In genomic region chr11:20636114-20636513, GRCm38 (mm10) we compare ENCODE assay signal across 10 mouse cellular contexts.
A peak's percentile ranks its signal among the peaks of the same experiment; 100 is the strongest.
DNase-seq lines count a peak whose midpoint lies in the region; ATAC-seq and TF ChIP-seq lines count a peak whose summit lies in the region.
"Had no signal": no experiment of that assay in that cellular context is flagged by ENCODE, and none has a peak within 500 bp of the region (broad histone marks: within the 10 kb centered on the region; RNA-seq: fewer than 3 reads in every experiment).

No protein-coding gene starts in this region.

- peaks cover 64% of the 10 kb centered on the region for H3K4me1 ChIP-seq in midbrain, embryonic 10.5 days
- peaks cover 51% of the 10 kb centered on the region for H3K4me1 ChIP-seq in midbrain, embryonic 14.5 days (ENCODE audit: control insufficient read depth, insufficient read depth, low read length)
- H3K4me1 ChIP-seq in kidney, postnatal 0 days (replicated peaks; ENCODE audit: insufficient read depth, low read length) = peaks cover 27% of the 10 kb centered on the region

- no peak overlapping the region; the same call in 1 of the 2 replicates for H3K9ac ChIP-seq in midbrain, embryonic 14.5 days (replicated peaks; ENCODE audit: low read length)
- H3K9ac ChIP-seq in kidney, postnatal 0 days (ENCODE audit: low read depth, low read length) = no peak overlapping the region

- H3K4me2 ChIP-seq in midbrain, embryonic 14.5 days (ENCODE audit: low read length) = no peak overlapping the region
- H3K4me2 ChIP-seq in kidney, postnatal 0 days (ENCODE audit: low read length) = 0 out of 2 replicates have a peak overlapping the region, but pooled peaks have one; percentile 1

- H3K27ac ChIP-seq in midbrain, embryonic 10.5 days (replicated peaks) = peak overlapping the region; percentile 81
- no peak overlapping the region for H3K27ac ChIP-seq in midbrain, embryonic 14.5 days (replicated peaks; ENCODE audit: low read depth, low read length)
- peak overlapping the region; percentile 43 for H3K27ac ChIP-seq in kidney, postnatal 0 days

- peak; percentile 18 for DNase-seq in CD4-positive, CD25-positive, alpha-beta regulatory T cell, adult 2 months (ENCODE audit: low read depth, low spot score)
- no peak for DNase-seq in midbrain, embryonic 10.5 days (ENCODE audit: low spot score)
- DNase-seq in midbrain, embryonic 14.5 days = no peak
- DNase-seq in kidney, postnatal 0 days (ENCODE audit: low spot score) = no peak
- peak; percentile 28 to 31 for DNase-seq in spleen, postnatal 14 days (ENCODE audit: low spot score in 2 of 2)
- no peak for DNase-seq in thymus, postnatal 14 days

- no peak for TF ChIP-seq CTCF in kidney, postnatal 0 days (IDR thresholded peaks at IDR 0.05; ENCODE audit: low read depth)

- no peaks in the 10 kb centered on the region for H3K27me3 ChIP-seq in midbrain, embryonic 10.5 days (ENCODE audit: low read depth, poor library complexity, severe bottlenecking)
- no peaks in the 10 kb centered on the region for H3K27me3 ChIP-seq in midbrain, embryonic 14.5 days (ENCODE audit: control insufficient read depth, insufficient read depth, low read length)
- no peaks in the 10 kb centered on the region for H3K27me3 ChIP-seq in kidney, postnatal 0 days (ENCODE audit: insufficient read depth, low read length)

- ATAC-seq in CD4-positive, CD25-positive, alpha-beta regulatory T cell, adult 4 months = no peak
- ATAC-seq in midbrain, embryonic 14.5 days (ENCODE audit: low FRiP score, low TSS enrichment) = no peak
- ATAC-seq in kidney, postnatal 0 days (replicated peaks; ENCODE audit: low FRiP score, low read depth) = no peak
- ATAC-seq in granulocyte monocyte progenitor cell, adult 5-6 weeks (replicated peaks; ENCODE audit: poor library complexity, severe bottlenecking) = no peak
- ATAC-seq: inflammation-experienced regulatory T-cells, adult 6 months had no signal

- H3K36me3 ChIP-seq in midbrain, embryonic 10.5 days = no peaks in the 10 kb centered on the region
- H3K36me3 ChIP-seq in midbrain, embryonic 14.5 days (ENCODE audit: control insufficient read depth, insufficient read depth, low read length) = no peaks in the 10 kb centered on the region
- no peaks in the 10 kb centered on the region for H3K36me3 ChIP-seq in kidney, postnatal 0 days (ENCODE audit: insufficient read depth, low read length)

- 53% methylated on average over 4 of the region's 4 CpGs for WGBS in midbrain, embryonic 10.5 days
- WGBS in midbrain, embryonic 14.5 days = 60% methylated on average over 4 of the region's 4 CpGs
- 56% methylated on average over 4 of the region's 4 CpGs for WGBS in kidney, postnatal 0 days

- no peaks in the 10 kb centered on the region for H3K9me3 ChIP-seq in midbrain, embryonic 10.5 days (replicated peaks)
- H3K9me3 ChIP-seq in midbrain, embryonic 14.5 days (ENCODE audit: control insufficient read depth, low read length) = no peaks in the 10 kb centered on the region
- no peaks in the 10 kb centered on the region for H3K9me3 ChIP-seq in kidney, postnatal 0 days (replicated peaks; ENCODE audit: low read length)

- H3K4me3 ChIP-seq in midbrain, embryonic 10.5 days = peak overlapping the region; percentile 31; the same call in 1 of the 2 replicates
- H3K4me3 ChIP-seq in midbrain, embryonic 14.5 days (replicated peaks; ENCODE audit: low read depth, low read length) = no peak overlapping the region
- no peak overlapping the region for H3K4me3 ChIP-seq in kidney, postnatal 0 days (replicated peaks; ENCODE audit: low read depth, low read length)
- H3K4me3 ChIP-seq: myocyte had no signal

Comparison
In these comparisons a context has a peak if more than half of its experiments do, and no peak if none do; other contexts are left out.
1. DNase-seq: peak in CD4-positive, CD25-positive, alpha-beta regulatory T cell, adult 2 months (single experiment) and spleen, postnatal 14 days (2 of 2); none in midbrain, embryonic 10.5 days (single experiment), midbrain, embryonic 14.5 days (single experiment), kidney, postnatal 0 days (single experiment) and thymus, postnatal 14 days (single experiment).